Comparison of ENCODE assay signal across 8 mouse cellular contexts in genomic region chr11:101813259-101813658, GRCm38 (mm10). TPM values are rescaled to one million over a fixed set of nuclear protein-coding genes. Genes with fewer than 3 reads are reported as not detected.
DNase-seq lines count a peak whose midpoint lies in the region; ATAC-seq and TF ChIP-seq lines count a peak whose summit lies in the region.
"Had no signal": no experiment of that assay in that cellular context is flagged by ENCODE, and none has a peak within 500 bp of the region (broad histone marks: within the 10 kb centered on the region; RNA-seq: fewer than 3 reads in every experiment).

No protein-coding gene starts in this region.

- no peaks in the 10 kb centered on the region for H3K4me1 ChIP-seq in ES-E14 (ENCODE audit: control insufficient read depth in 2 of 2, insufficient read depth in 2 of 2, low read length in 2 of 2, poor library complexity in 1 of 2)
- H3K4me1 ChIP-seq in embryonic facial prominence, embryonic 10.5 days, result peaks cover 40% of the 10 kb centered on the region
- H3K4me1 ChIP-seq in spleen, adult 2 months (ENCODE audit: control insufficient read depth, insufficient read depth, insufficient read length), result no peaks in the 10 kb centered on the region

- peak; percentile 71 for ATAC-seq in megakaryocyte-erythroid progenitor cell, adult 5-6 weeks (replicated peaks; ENCODE audit: low FRiP score, low TSS enrichment, poor library complexity, severe bottlenecking)

- no peaks in the 10 kb centered on the region for H3K9me3 ChIP-seq in ES-E14 (ENCODE audit: control insufficient read depth, insufficient read depth, low read depth, low read length)
- no peaks in the 10 kb centered on the region for H3K9me3 ChIP-seq in embryonic facial prominence, embryonic 10.5 days
- H3K9me3 ChIP-seq: neural tube, embryonic 12.5 days had no signal

- in situ Hi-C loops in ES-E14 (cut with MboI; ENCODE audit: low sequenced_read_pairs in 2 of 2, unreplicated experiment in 2 of 2), result no loop called here

- intact Hi-C loops in heart, postnatal 14 days (cut with DNase I), result loop anchor here (1.0 to 5.0 kb wide), 4 partner anchors 48 to 154 kb away; partner anchors contain the start of gene Sost

- H3K27me3 ChIP-seq in embryonic facial prominence, embryonic 10.5 days (replicated peaks; ENCODE audit: low read depth, poor library complexity, severe bottlenecking), result peaks cover 47% of the 10 kb centered on the region
- H3K27me3 ChIP-seq in spleen, adult 2 months (ENCODE audit: control insufficient read depth, insufficient read depth, low read length), result no peaks in the 10 kb centered on the region

- 3% methylated on average over 7 of the region's 7 CpGs for WGBS in embryonic facial prominence, embryonic 10.5 days
- WGBS in spleen, adult 2 months, result 6% methylated on average over 7 of the region's 7 CpGs

- TF ChIP-seq CTCF in spleen, adult 2 months (IDR thresholded peaks at IDR 0.05; ENCODE audit: extremely low read depth, insufficient read depth, insufficient read length, insufficient replicate concordance), result peak; percentile 94

- no peak overlapping the region for H3K9ac ChIP-seq in ES-E14 (ENCODE audit: insufficient read depth, low read depth, low read length, poor library complexity, severe bottlenecking)
- H3K9ac ChIP-seq: neural tube, embryonic 12.5 days had no signal

- DNase-seq in ES-E14 (ENCODE audit: low read depth, low spot score), result peak; percentile 52
- peak; percentile 47 for DNase-seq in adrenal gland, adult 8-10 months
- DNase-seq in embryonic facial prominence, embryonic 10.5 days (ENCODE audit: low spot score), result peak; percentile 83
- peak; percentile 80 to 89 for DNase-seq in heart, postnatal 14 days
- peak; percentile 84 to 85 for DNase-seq in left cerebral cortex, adult 18-20 months (ENCODE audit: low spot score in 2 of 2)
- peak in 1 of 2 experiments; percentile 69 for DNase-seq in spleen, adult 2 months (ENCODE audit: low read depth in 1 of 2, low spot score in 2 of 2)

- H3K4me3 ChIP-seq in ES-E14 (ENCODE audit: insufficient read depth in 1 of 2, low read depth in 1 of 2, low read length in 2 of 2, poor library complexity in 1 of 2, severe bottlenecking in 1 of 2), result no peak overlapping the region
- no peak overlapping the region for H3K4me3 ChIP-seq in embryonic facial prominence, embryonic 10.5 days
- no peak overlapping the region for H3K4me3 ChIP-seq in spleen, adult 2 months (ENCODE audit: extremely low read depth, insufficient read depth, insufficient read length)
- H3K4me3 ChIP-seq: neural tube, embryonic 12.5 days had no signal

- no peaks in the 10 kb centered on the region for H3K36me3 ChIP-seq in ES-E14 (ENCODE audit: control insufficient read depth, insufficient read depth, low read length, poor library complexity, severe bottlenecking)
- no peaks in the 10 kb centered on the region for H3K36me3 ChIP-seq in embryonic facial prominence, embryonic 10.5 days (replicated peaks)
- no peaks in the 10 kb centered on the region for H3K36me3 ChIP-seq in spleen, adult 2 months (ENCODE audit: control insufficient read depth, insufficient read depth, low read length)
- H3K36me3 ChIP-seq: neural tube, embryonic 12.5 days had no signal

- no peak for TF ChIP-seq POLR2A in spleen, adult 2 months (IDR thresholded peaks at IDR 0.05; ENCODE audit: low read depth, low read length)

- H3K27ac ChIP-seq in ES-E14 (ENCODE audit: insufficient read depth, low read depth, low read length, poor library complexity, severe bottlenecking), result no peak overlapping the region
- H3K27ac ChIP-seq in embryonic facial prominence, embryonic 10.5 days (replicated peaks), result no peak overlapping the region
- no peak overlapping the region for H3K27ac ChIP-seq in spleen, adult 2 months (ENCODE audit: insufficient read depth, low read length)
- H3K27ac ChIP-seq: neural tube, embryonic 12.5 days had no signal

TF ChIP-seq in ES-E14, 5 proteins besides CTCF, POLR2A, EP300 and RAD21:
- TF ChIP-seq ZNF384 (IDR thresholded peaks at IDR 0.05; ENCODE audit: low read depth, low read length) (no peak), HCFC1 (IDR thresholded peaks at IDR 0.05; ENCODE audit: borderline replicate concordance, insufficient read depth, low read length) (no peak), ZC3H11A (IDR thresholded peaks at IDR 0.05; ENCODE audit: borderline replicate concordance, low read depth, low read length) (peak; percentile 76; the same call in 1 of the 2 replicates)

RNA-seq across cellular contexts. Expression of gene Etv4, which starts 28.1 kb away (rescaled TPM):
- total RNA-seq in ES-E14 (2012; rRNA removed), result 78.8 and 84.0 TPM in 2 replicates
- 1 to 10 TPM in 3 of 4 experiments, under 1 TPM in 1; 0.80 to 1.9 (median 1.4) TPM for total RNA-seq in adrenal gland, adult 8-10 months (2022)
- polyA plus RNA-seq in embryonic facial prominence, embryonic 10.5 days (2016; fragmentation: Nextera tagmentation; extraction: Ambion mirVana), result 15.9 and 18.9 TPM in 2 replicates
- 1 to 10 TPM; 1.0 to 1.3 TPM for total RNA-seq in heart, postnatal 14 days (2021)
- 10 to 100 TPM; 11.5 to 15.1 TPM for total RNA-seq in left cerebral cortex, adult 18-20 months (2021)
- not detected in 2 replicates for total RNA-seq in megakaryocyte-erythroid progenitor cell, adult 5-6 weeks (2014; fragmentation: Nextera tagmentation)
- not detected in 2 replicates for total RNA-seq in megakaryocyte-erythroid progenitor cell, adult 5-6 weeks (2017)
- polyA plus RNA-seq in spleen, adult 2 months (2012; rRNA removed), result 0.16 and 0.34 TPM in 2 replicates

Comparison
In these comparisons a context has a peak if more than half of its experiments do, and no peak if none do; other contexts are left out.
1. RNA of gene Etv4, which starts 28.1 kb away (total RNA-seq): 78.8 to 84.0 TPM in ES-E14 and 11.5 to 15.1 TPM in left cerebral cortex, adult 18-20 months; 0.80 to 1.9 TPM in adrenal gland, adult 8-10 months, 1.0 to 1.3 TPM in heart, postnatal 14 days and not detected in megakaryocyte-erythroid progenitor cell, adult 5-6 weeks; every median in the first group is over 4 times any median in the second.